Mouse (Mus musculus): Measurements from ENCODE around the gene Hprt. TPM values are rescaled to one million over a fixed set of nuclear protein-coding genes. Genes with fewer than 3 reads are reported as not detected.

Gene Hprt
- polyA plus RNA-seq, 1 experiment, result 0.59 TPM

- H3K4me1 ChIP-seq (ENCODE audit: control insufficient read depth), result peaks cover 8% of the 10 kb centered on the region
Measured at GRCm38 (mm10) chrX:53038194-53038593, 50.3 kb downstream of the Hprt start.

GRCm38 (mm10) chrX:53039651-53040050 is 51.7 kb downstream of the Hprt start:
- H3K36me3 ChIP-seq (ENCODE audit: control insufficient read depth), result no peaks in the 10 kb centered on the region
- no peaks in the 10 kb centered on the region for H3K9me3 ChIP-seq (ENCODE audit: control insufficient read depth, low read length)
- no peak overlapping the region for H3K4me3 ChIP-seq (replicated peaks)
- H3K4me1 ChIP-seq (ENCODE audit: control insufficient read depth), result peaks cover 8% of the 10 kb centered on the region
- no peaks in the 10 kb centered on the region for H3K27me3 ChIP-seq (ENCODE audit: control insufficient read depth)
- TF ChIP-seq GATA1 (IDR thresholded peaks at IDR 0.05; ENCODE audit: low read length), result no peak

More at GRCm38 (mm10) chrX:53038194-53038593, 50.3 kb downstream of the Hprt start:
- TF ChIP-seq GATA1 (IDR thresholded peaks at IDR 0.05; ENCODE audit: low read length) (no peak), TAL1 (IDR thresholded peaks at IDR 0.05; ENCODE audit: low read length) (no peak)
- Histone ChIP-seq H3K27me3 (ENCODE audit: control insufficient read depth) (no peaks in the 10 kb centered on the region), H3K4me3 (replicated peaks) (no peak overlapping the region), H3K36me3 (ENCODE audit: control insufficient read depth) (no peaks in the 10 kb centered on the region), H3K9me3 (ENCODE audit: control insufficient read depth, low read length) (no peaks in the 10 kb centered on the region)

- Histone ChIP-seq H3K4me3 (replicated peaks) (no peak overlapping the region), H3K27me3 (ENCODE audit: control insufficient read depth) (no peaks in the 10 kb centered on the region), H3K4me1 (ENCODE audit: control insufficient read depth) (peaks cover 8% of the 10 kb centered on the region), H3K36me3 (ENCODE audit: control insufficient read depth) (no peaks in the 10 kb centered on the region), H3K9me3 (ENCODE audit: control insufficient read depth, low read length) (no peaks in the 10 kb centered on the region)
- TF ChIP-seq TAL1 (IDR thresholded peaks at IDR 0.05; ENCODE audit: low read length) (no peak), GATA1 (IDR thresholded peaks at IDR 0.05; ENCODE audit: low read length) (no peak)
Measured at GRCm38 (mm10) chrX:53040138-53040537, 52.2 kb downstream of the Hprt start.

GRCm38 (mm10) chrX:53041006-53041405 is 53.1 kb downstream of the Hprt start:
- no peaks in the 10 kb centered on the region for H3K36me3 ChIP-seq (ENCODE audit: control insufficient read depth)
- no peaks in the 10 kb centered on the region for H3K9me3 ChIP-seq (ENCODE audit: control insufficient read depth, low read length)
- H3K4me1 ChIP-seq (ENCODE audit: control insufficient read depth), result peaks cover 8% of the 10 kb centered on the region
- TF ChIP-seq GATA1 (IDR thresholded peaks at IDR 0.05; ENCODE audit: low read length) (no peak), TAL1 (IDR thresholded peaks at IDR 0.05; ENCODE audit: low read length) (no peak)
- no peak overlapping the region for H3K4me3 ChIP-seq (replicated peaks)
- no peaks in the 10 kb centered on the region for H3K27me3 ChIP-seq (ENCODE audit: control insufficient read depth)

GRCm38 (mm10) chrX:53045187-53045903 is 57.4 kb downstream of the Hprt start:
- H3K9me3 ChIP-seq (ENCODE audit: control insufficient read depth, low read length), result no peaks in the 10 kb centered on the region
- H3K36me3 ChIP-seq (ENCODE audit: control insufficient read depth), result no peaks in the 10 kb centered on the region
- peaks cover 16% of the 10 kb centered on the region for H3K4me1 ChIP-seq (ENCODE audit: control insufficient read depth)
- TF ChIP-seq TAL1 (IDR thresholded peaks at IDR 0.05; ENCODE audit: low read length), result no peak
- no peak for TF ChIP-seq GATA1 (IDR thresholded peaks at IDR 0.05; ENCODE audit: low read length)
- no peak overlapping the region for H3K4me3 ChIP-seq (replicated peaks)
- H3K27me3 ChIP-seq (ENCODE audit: control insufficient read depth), result no peaks in the 10 kb centered on the region

GRCm38 (mm10) chrX:53046033-53046432 is 58.1 kb downstream of the Hprt start:
- no peaks in the 10 kb centered on the region for H3K9me3 ChIP-seq (ENCODE audit: control insufficient read depth, low read length)
- H3K36me3 ChIP-seq (ENCODE audit: control insufficient read depth), result no peaks in the 10 kb centered on the region
- no peaks in the 10 kb centered on the region for H3K27me3 ChIP-seq (ENCODE audit: control insufficient read depth)
- H3K4me1 ChIP-seq (ENCODE audit: control insufficient read depth), result peaks cover 19% of the 10 kb centered on the region
- no peak for TF ChIP-seq GATA1 (IDR thresholded peaks at IDR 0.05; ENCODE audit: low read length)
- no peak for TF ChIP-seq TAL1 (IDR thresholded peaks at IDR 0.05; ENCODE audit: low read length)
- no peak overlapping the region for H3K4me3 ChIP-seq (replicated peaks)

- Histone ChIP-seq H3K4me3 (replicated peaks) (no peak overlapping the region), H3K9me3 (ENCODE audit: control insufficient read depth, low read length) (no peaks in the 10 kb centered on the region), H3K27me3 (ENCODE audit: control insufficient read depth) (no peaks in the 10 kb centered on the region), H3K4me1 (ENCODE audit: control insufficient read depth) (peaks cover 18% of the 10 kb centered on the region), H3K36me3 (ENCODE audit: control insufficient read depth) (no peaks in the 10 kb centered on the region)
- no peak for TF ChIP-seq GATA1 (IDR thresholded peaks at IDR 0.05; ENCODE audit: low read length)
- no peak for TF ChIP-seq TAL1 (IDR thresholded peaks at IDR 0.05; ENCODE audit: low read length)
Measured at GRCm38 (mm10) chrX:53046911-53047310, 59.0 kb downstream of the Hprt start.

- no peak overlapping the region for H3K4me3 ChIP-seq (replicated peaks)
- TF ChIP-seq GATA1 (IDR thresholded peaks at IDR 0.05; ENCODE audit: low read length), result no peak
- no peak for TF ChIP-seq TAL1 (IDR thresholded peaks at IDR 0.05; ENCODE audit: low read length)
- H3K27me3 ChIP-seq (ENCODE audit: control insufficient read depth), result no peaks in the 10 kb centered on the region; the same call in 1 of the 2 replicates
- H3K9me3 ChIP-seq (ENCODE audit: control insufficient read depth, low read length), result no peaks in the 10 kb centered on the region
- H3K36me3 ChIP-seq (ENCODE audit: control insufficient read depth), result peaks cover 6% of the 10 kb centered on the region
- H3K4me1 ChIP-seq (ENCODE audit: control insufficient read depth), result peaks cover 29% of the 10 kb centered on the region
Measured at GRCm38 (mm10) chrX:53049196-53049595, 61.3 kb downstream of the Hprt start.

GRCm38 (mm10) chrX:53050353-53050752 is 62.4 kb downstream of the Hprt start:
- H3K27me3 ChIP-seq (ENCODE audit: control insufficient read depth), result no peaks in the 10 kb centered on the region; the same call in 1 of the 2 replicates
- no peaks in the 10 kb centered on the region for H3K9me3 ChIP-seq (ENCODE audit: control insufficient read depth, low read length)
- peaks cover 7% of the 10 kb centered on the region for H3K36me3 ChIP-seq (ENCODE audit: control insufficient read depth)
- peaks cover 29% of the 10 kb centered on the region for H3K4me1 ChIP-seq (ENCODE audit: control insufficient read depth)
- TF ChIP-seq TAL1 (IDR thresholded peaks at IDR 0.05; ENCODE audit: low read length) (no peak), GATA1 (IDR thresholded peaks at IDR 0.05; ENCODE audit: low read length) (no peak)
- no peak overlapping the region for H3K4me3 ChIP-seq (replicated peaks)

Data from erythroblast, embryonic 14.5 days (primary cell).